Mouse (Mus musculus) Muller cell, postnatal 12 days (primary cell): ENCODE results near the gene Hoxd3.

Experiments used
- DNase-seq: peaks from one replicate; pipeline ENCODE4 v3.0.0-alpha.2; 2015; ENCODE audit errors: inconsistent ontology term

Gene Hoxd3

DNA sequence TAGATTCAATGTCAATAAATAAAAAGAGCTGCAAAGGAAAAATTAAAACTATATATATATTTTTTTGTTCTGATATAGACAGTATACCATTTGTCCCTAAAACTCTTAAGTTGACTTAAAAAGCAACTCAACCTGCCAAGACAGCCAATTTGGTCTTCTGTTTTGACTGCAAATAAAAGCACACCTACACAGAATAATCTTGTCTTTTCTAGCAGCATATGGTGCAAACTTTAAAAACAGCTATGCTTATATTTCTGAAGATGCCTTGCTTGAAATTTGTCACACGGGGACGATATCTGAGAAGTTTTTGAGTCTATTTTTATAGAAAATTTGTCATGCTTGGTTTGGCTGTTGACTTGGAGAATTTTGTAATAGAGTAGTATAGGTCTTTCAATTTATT is 62.6 kb downstream of the Hoxd3 start:
- no peak for DNase-seq

- DNase-seq: no peak
Observed at GRCm38 (mm10) chr2:74777536-74778275, 66.0 kb downstream of the Hoxd3 start.

DNA sequence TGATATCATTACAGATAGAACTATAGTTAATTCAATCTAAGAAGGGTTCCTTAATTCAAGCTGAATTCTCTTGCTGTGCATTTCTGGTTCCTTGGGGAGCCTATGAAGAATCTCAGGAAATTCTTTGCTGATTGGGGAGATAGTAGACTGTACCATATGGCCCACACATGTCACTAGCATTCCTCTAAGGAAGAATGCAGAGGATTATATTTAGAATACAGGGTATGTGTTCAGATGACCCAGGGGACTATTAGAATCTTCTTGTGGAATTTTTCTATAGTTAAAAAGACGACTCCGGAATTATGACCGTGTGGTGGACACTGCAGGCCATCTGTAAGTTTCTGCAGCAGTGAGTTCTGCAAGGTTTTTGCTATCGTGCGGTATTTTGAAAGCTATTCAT is 69.7 kb downstream of the Hoxd3 start:
- no peak for DNase-seq

DNA sequence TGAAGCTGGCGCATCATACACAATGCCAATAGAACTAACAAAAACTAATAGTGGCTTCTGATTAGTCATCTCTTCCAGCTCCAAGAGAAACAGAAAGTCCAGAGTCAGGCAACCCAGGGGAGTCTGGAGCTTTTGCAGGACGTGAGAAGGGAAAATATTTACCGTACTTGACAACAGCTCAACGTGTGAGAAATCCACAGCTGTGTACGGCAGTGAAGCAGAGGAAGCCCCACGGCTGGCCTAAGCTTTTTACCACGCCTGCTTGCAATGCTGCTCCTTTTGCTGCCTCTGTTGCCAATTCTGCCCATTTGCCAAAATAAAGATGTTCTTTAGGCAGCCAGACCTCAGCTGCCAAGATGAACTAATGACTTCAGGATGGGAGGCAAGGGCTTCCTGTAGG is 83.8 kb downstream of the Hoxd3 start:
- no peak for DNase-seq
